Mouse (Mus musculus): Measurements from ENCODE around the gene Frmd5. TPM values are rescaled to one million over a fixed set of nuclear protein-coding genes. Genes with fewer than 3 reads are reported as not detected.
"Not testable (repeated sequence)": the region's sequence is repeated elsewhere in the genome, so short reads cannot be mapped to it uniquely, and the experiment has no call there.

Frmd5 gene
- polyA plus RNA-seq, 1 experiment from 2014 or later = 1.5 TPM

DNA sequence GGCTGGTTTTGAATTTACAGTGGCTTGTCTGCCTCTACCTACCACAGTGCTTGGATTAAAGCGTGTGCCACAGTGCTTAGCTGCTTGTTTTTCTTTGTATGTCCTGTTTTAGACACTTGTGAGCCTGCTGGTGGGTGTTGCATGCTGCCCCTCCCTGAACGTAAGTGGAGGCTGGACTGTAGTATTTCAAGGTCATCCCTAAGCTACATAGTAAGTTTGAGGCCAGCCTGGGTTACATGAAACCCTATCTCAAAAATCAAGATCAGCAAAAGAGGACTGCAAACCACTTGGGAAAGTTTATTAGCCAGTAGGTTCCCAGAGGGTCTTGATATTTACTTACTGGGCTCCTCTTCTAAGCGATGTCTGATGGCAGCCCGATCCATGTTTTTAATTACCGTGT lies 288.8 kb downstream of the Frmd5 start:
- Histone ChIP-seq H3K27me3 (ENCODE audit: control insufficient read depth, insufficient read depth, low read length) (no peaks in the 10 kb centered on the region), H3K4me3 (ENCODE audit: low read depth, low read length) (no peak overlapping the region), H3K36me3 (ENCODE audit: control insufficient read depth, insufficient read depth, low read length) (no peaks in the 10 kb centered on the region), H3K4me2 (replicated peaks; ENCODE audit: low read depth) (no peak overlapping the region), H3K4me1 (replicated peaks; ENCODE audit: control insufficient read depth, insufficient read depth) (no peaks in the 10 kb centered on the region), H3K9ac (ENCODE audit: low read length) (no peak overlapping the region), H3K9me3 (ENCODE audit: control insufficient read depth, low read length) (no peaks in the 10 kb centered on the region), H3K27ac (replicated peaks) (no peak overlapping the region)
- WGBS = 89% methylated on average over 5 of the region's 5 CpGs
- DNase-seq (ENCODE audit: low spot score) = no peak
- ATAC-seq (ENCODE audit: low FRiP score, low TSS enrichment) = no peak
- no peak for TF ChIP-seq EP300 (optimal IDR thresholded peaks at IDR 0.05)
- no peak for TF ChIP-seq CTCF (IDR thresholded peaks at IDR 0.05; ENCODE audit: low read depth)

DNA sequence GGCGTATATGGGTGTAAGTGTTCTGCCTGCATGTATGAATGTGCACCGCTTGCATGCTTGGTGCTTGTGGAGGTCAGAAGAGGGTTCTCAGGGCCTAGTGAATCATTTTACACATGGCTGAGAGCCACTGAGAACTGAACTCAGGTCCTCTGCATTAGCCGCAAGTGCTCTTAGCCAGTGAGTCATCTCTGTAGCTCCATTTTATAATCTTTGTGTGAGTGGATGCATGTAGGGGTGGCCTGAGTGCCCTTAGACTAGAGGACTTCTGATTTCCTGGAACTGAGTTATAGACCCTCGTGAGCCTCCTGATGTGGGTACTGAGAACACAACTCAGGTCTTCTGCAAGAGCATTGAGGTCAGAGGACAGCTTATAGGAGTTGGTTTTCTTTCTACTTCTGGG lies 292.7 kb downstream of the Frmd5 start:
- ATAC-seq (ENCODE audit: low FRiP score, low TSS enrichment) (no peak), DNase-seq (ENCODE audit: low spot score) (no peak)
- Histone ChIP-seq H3K9me3 (ENCODE audit: control insufficient read depth, low read length) (no peaks in the 10 kb centered on the region), H3K4me3 (ENCODE audit: low read depth, low read length) (no peak overlapping the region), H3K4me1 (replicated peaks; ENCODE audit: control insufficient read depth, insufficient read depth) (no peaks in the 10 kb centered on the region), H3K9ac (ENCODE audit: low read length) (no peak overlapping the region), H3K4me2 (replicated peaks; ENCODE audit: low read depth) (no peak overlapping the region), H3K36me3 (ENCODE audit: control insufficient read depth, insufficient read depth, low read length) (no peaks in the 10 kb centered on the region; the same call in 1 of the 2 replicates), H3K27ac (replicated peaks) (no peak overlapping the region), H3K27me3 (ENCODE audit: control insufficient read depth, insufficient read depth, low read length) (no peaks in the 10 kb centered on the region)
- no peak for TF ChIP-seq EP300 (optimal IDR thresholded peaks at IDR 0.05)
- TF ChIP-seq CTCF (IDR thresholded peaks at IDR 0.05; ENCODE audit: low read depth) = no peak
- WGBS = 90% methylated on average over 4 of the region's 4 CpGs

DNA sequence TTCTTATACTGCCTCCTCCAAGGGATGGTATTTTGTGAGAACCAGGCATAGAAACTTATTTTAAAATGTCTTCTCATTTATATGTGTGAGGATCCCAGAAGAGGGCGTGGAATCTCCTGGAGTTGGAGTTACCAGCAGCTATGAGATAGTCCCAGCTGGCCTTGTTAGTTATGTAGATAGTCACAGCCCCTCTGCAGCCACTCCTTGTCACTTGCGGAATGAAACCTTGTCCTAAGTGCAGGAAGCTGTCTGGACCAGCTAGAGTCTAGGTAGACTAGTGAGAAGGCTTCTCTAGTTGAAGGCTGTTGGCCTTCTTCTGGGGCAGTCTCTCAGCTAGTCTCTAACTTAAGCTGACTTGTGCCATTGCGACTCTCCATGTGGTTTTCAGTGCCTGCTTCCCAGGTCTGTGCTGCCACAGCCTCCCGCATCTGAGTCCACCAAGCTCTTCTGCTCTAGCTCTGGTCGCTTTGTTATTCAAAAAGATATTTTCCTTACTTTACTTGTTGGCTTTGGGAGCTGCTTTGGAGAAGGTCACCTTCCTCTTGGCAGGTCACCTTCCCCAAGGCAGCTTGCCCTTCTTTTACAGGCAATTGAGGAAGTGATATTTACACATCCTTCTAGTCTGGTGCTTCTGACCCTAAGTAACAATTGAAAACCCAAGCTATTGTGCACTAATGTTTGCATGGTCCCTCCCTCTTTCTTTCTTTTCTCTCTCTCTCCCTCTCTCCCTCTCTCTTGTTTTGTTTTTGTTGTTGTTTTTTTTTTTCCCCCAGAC lies 293.7 kb downstream of the Frmd5 start:
- not testable (repeated sequence) for H3K27me3 ChIP-seq (ENCODE audit: control insufficient read depth, insufficient read depth, low read length); H3K27ac ChIP-seq (replicated peaks); DNase-seq (ENCODE audit: low spot score); ATAC-seq (ENCODE audit: low FRiP score, low TSS enrichment); H3K4me1 ChIP-seq (replicated peaks; ENCODE audit: control insufficient read depth, insufficient read depth); H3K9me3 ChIP-seq (ENCODE audit: control insufficient read depth, low read length); H3K4me2 ChIP-seq (replicated peaks; ENCODE audit: low read depth); H3K4me3 ChIP-seq (ENCODE audit: low read depth, low read length); H3K36me3 ChIP-seq (ENCODE audit: control insufficient read depth, insufficient read depth, low read length); H3K9ac ChIP-seq (ENCODE audit: low read length)
- WGBS = 88% methylated on average over 4 of the region's 5 CpGs

DNA sequence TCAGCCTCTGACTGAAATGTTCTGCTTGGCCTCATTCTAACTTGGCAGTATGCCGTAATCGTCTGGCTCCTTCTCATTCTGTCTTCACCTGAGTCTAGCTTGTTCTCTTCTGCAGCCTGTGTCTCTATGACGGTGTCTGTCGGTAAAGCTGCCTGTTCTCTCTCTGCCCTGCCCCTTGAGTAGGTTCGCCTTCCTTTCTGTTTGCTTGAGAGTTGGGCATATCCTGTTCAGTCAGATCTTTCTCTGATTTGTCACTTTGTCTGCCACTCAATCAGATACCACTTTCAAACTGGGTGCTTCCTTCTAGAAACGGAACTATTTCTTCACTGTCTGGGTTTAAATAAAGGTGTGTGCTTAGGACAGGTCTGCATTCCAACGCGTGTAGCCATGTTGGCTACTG lies 295.5 kb downstream of the Frmd5 start:
- no peaks in the 10 kb centered on the region for H3K9me3 ChIP-seq (ENCODE audit: control insufficient read depth, low read length)
- 76% methylated on average over 8 of the region's 8 CpGs for WGBS
- no peaks in the 10 kb centered on the region for H3K27me3 ChIP-seq (ENCODE audit: control insufficient read depth, insufficient read depth, low read length)
- no peak for TF ChIP-seq CTCF (IDR thresholded peaks at IDR 0.05; ENCODE audit: low read depth)
- ATAC-seq (ENCODE audit: low FRiP score, low TSS enrichment) = peak; percentile 55
- no peak for DNase-seq (ENCODE audit: low spot score)
- H3K27ac ChIP-seq (replicated peaks) = no peak overlapping the region
- H3K4me1 ChIP-seq (replicated peaks; ENCODE audit: control insufficient read depth, insufficient read depth) = no peaks in the 10 kb centered on the region
- no peak overlapping the region for H3K9ac ChIP-seq (ENCODE audit: low read length)
- no peaks in the 10 kb centered on the region; the same call in 1 of the 2 replicates for H3K36me3 ChIP-seq (ENCODE audit: control insufficient read depth, insufficient read depth, low read length)
- H3K4me3 ChIP-seq (ENCODE audit: low read depth, low read length) = no peak overlapping the region
- H3K4me2 ChIP-seq (replicated peaks; ENCODE audit: low read depth) = no peak overlapping the region

- Histone ChIP-seq H3K27ac (replicated peaks) (no peak overlapping the region), H3K9ac (ENCODE audit: low read length) (peak overlapping the region; percentile 52; the same call in 1 of the 2 replicates), H3K27me3 (ENCODE audit: control insufficient read depth, insufficient read depth, low read length) (no peaks in the 10 kb centered on the region), H3K36me3 (ENCODE audit: control insufficient read depth, insufficient read depth, low read length) (no peaks in the 10 kb centered on the region; the same call in 1 of the 2 replicates), H3K4me1 (replicated peaks; ENCODE audit: control insufficient read depth, insufficient read depth) (no peaks in the 10 kb centered on the region), H3K4me2 (replicated peaks; ENCODE audit: low read depth) (peak overlapping the region; percentile 56), H3K4me3 (ENCODE audit: low read depth, low read length) (peak overlapping the region; percentile 47), H3K9me3 (ENCODE audit: control insufficient read depth, low read length) (no peaks in the 10 kb centered on the region)
- 18% methylated on average over 16 of the region's 16 CpGs for WGBS
- DNase-seq (ENCODE audit: low spot score) = peak; percentile 84
- peak; percentile 74 for ATAC-seq (ENCODE audit: low FRiP score, low TSS enrichment)
- TF ChIP-seq EP300 (optimal IDR thresholded peaks at IDR 0.05) (no peak), CTCF (IDR thresholded peaks at IDR 0.05; ENCODE audit: low read depth) (no peak)
Observed at GRCm38 (mm10) chr2:121509584-121509983, 297.3 kb downstream of the Frmd5 start.

- Histone ChIP-seq H3K9ac (ENCODE audit: low read length) (no peak overlapping the region), H3K36me3 (ENCODE audit: control insufficient read depth, insufficient read depth, low read length) (no peaks in the 10 kb centered on the region; the same call in 1 of the 2 replicates), H3K4me3 (ENCODE audit: low read depth, low read length) (no peak overlapping the region), H3K4me1 (replicated peaks; ENCODE audit: control insufficient read depth, insufficient read depth) (no peaks in the 10 kb centered on the region), H3K27me3 (ENCODE audit: control insufficient read depth, insufficient read depth, low read length) (no peaks in the 10 kb centered on the region), H3K4me2 (replicated peaks; ENCODE audit: low read depth) (peak overlapping the region; percentile 56; the same call in 1 of the 2 replicates), H3K27ac (replicated peaks) (no peak overlapping the region), H3K9me3 (ENCODE audit: control insufficient read depth, low read length) (no peaks in the 10 kb centered on the region)
- 51% methylated on average over 2 of the region's 2 CpGs for WGBS
- no peak for DNase-seq (ENCODE audit: low spot score)
- TF ChIP-seq CTCF (IDR thresholded peaks at IDR 0.05; ENCODE audit: low read depth) = no peak
- TF ChIP-seq EP300 (optimal IDR thresholded peaks at IDR 0.05) = no peak
- ATAC-seq (ENCODE audit: low FRiP score, low TSS enrichment) = no peak
Observed at GRCm38 (mm10) chr2:121507951-121508330, 298.9 kb downstream of the Frmd5 start.

Measured in stomach, postnatal 0 days (tissue).